Mouse (Mus musculus) ES-E14 (cell line): ENCODE measurements around the gene Grid1. TPM values are rescaled to one million over a fixed set of nuclear protein-coding genes. Genes with fewer than 3 reads are reported as not detected.

Source experiments
- DNase-seq: peaks from one replicate; pipeline ENCODE4 v3.0.0-alpha.2; 2013; ENCODE audit warnings: low read depth, low spot score
- H3K27ac ChIP-seq: 2 replicates; pipeline ENCODE4 v1.5.1; 2012; ENCODE audit warnings: low read depth, mild to moderate bottlenecking, low read length, moderate library complexity, mixed read lengths; ENCODE audit not compliant: poor library complexity, insufficient read depth, severe bottlenecking
- H3K36me3 ChIP-seq: 2 replicates; pipeline ENCODE4 v1.6.1; 2012; ENCODE audit warnings: mild to moderate bottlenecking, low read length, moderate library complexity, mixed read lengths; ENCODE audit not compliant: control insufficient read depth, poor library complexity, insufficient read depth, severe bottlenecking
- H3K4me1 ChIP-seq, 2 experiments: fragments of 150-350 bp in 1 of 2; sonication (generic) in 1 of 2; 2 replicates each; pipeline ENCODE4 v1.6.1; 2012; ENCODE audit warnings: low read length in 2 of 2, mild to moderate bottlenecking in 1 of 2, mixed read lengths in 1 of 2; ENCODE audit not compliant: control insufficient read depth in 2 of 2, insufficient read depth in 2 of 2, poor library complexity in 1 of 2
- H3K4me3 ChIP-seq, 2 experiments: fragments of 150-350 bp in 1 of 2; sonication (generic) in 1 of 2; 2 replicates each; pipeline ENCODE4 v1.5.1; 2012; ENCODE audit warnings: low read length in 2 of 2, low read depth in 1 of 2, mild to moderate bottlenecking in 1 of 2, mixed read lengths in 1 of 2; ENCODE audit not compliant: insufficient read depth in 1 of 2, poor library complexity in 1 of 2, severe bottlenecking in 1 of 2
- H3K9ac ChIP-seq: 2 replicates; pipeline ENCODE4 v1.6.1; 2012; ENCODE audit warnings: low read depth, mild to moderate bottlenecking, low read length, mixed read lengths; ENCODE audit not compliant: poor library complexity, insufficient read depth, severe bottlenecking
- H3K9me3 ChIP-seq: fragments of 150-350 bp; sonication (generic); 2 replicates; pipeline ENCODE4 v1.6.1; 2012; ENCODE audit warnings: low read depth, mild to moderate bottlenecking, low read length; ENCODE audit not compliant: control insufficient read depth, insufficient read depth
- CHD2 ChIP-seq: IDR thresholded peaks from 2 replicates; pipeline ENCODE4 v1.6.1; 2014; ENCODE audit warnings: mild to moderate bottlenecking, low read depth, low read length, inconsistent platforms
- HCFC1 ChIP-seq: IDR thresholded peaks from 2 replicates; pipeline ENCODE4 v1.6.1; 2012; ENCODE audit warnings: low read length, inconsistent platforms, borderline replicate concordance; ENCODE audit not compliant: insufficient read depth
- MAFK ChIP-seq: IDR thresholded peaks from 2 replicates; pipeline ENCODE4 v1.6.1; 2014; ENCODE audit warnings: mild to moderate bottlenecking, low read depth, low read length, inconsistent platforms; ENCODE audit not compliant: insufficient read depth
- ZC3H11A ChIP-seq: IDR thresholded peaks from 2 replicates; pipeline ENCODE4 v1.6.1; 2012; ENCODE audit warnings: low read depth, mild to moderate bottlenecking, inconsistent platforms, low read length, borderline replicate concordance
- ZNF384 ChIP-seq: IDR thresholded peaks from 2 replicates; pipeline ENCODE4 v1.6.1; 2012; ENCODE audit warnings: low read depth, low read length, inconsistent platforms
- in situ Hi-C, 2 experiments: fragments of 600-800 bp; cut with MboI; formaldehyde crosslinking; loops; one replicate each; pipeline ENCODE4 v1.15.1; 2025; ENCODE audit warnings: low sequenced_read_pairs in 2 of 2, inconsistent platforms in 1 of 2; ENCODE audit not compliant: unreplicated experiment in 2 of 2
- total RNA-seq: library from RNA; depleted of rRNA; stranded (reverse); fragments of 300-350 nt; gene quantifications from 2 replicates; pipeline ENCODE4 v1.2.3, GENCODE M21; 2012

The Grid1 gene
- total RNA-seq, 1 experiment = 0.54 TPM

DNA sequence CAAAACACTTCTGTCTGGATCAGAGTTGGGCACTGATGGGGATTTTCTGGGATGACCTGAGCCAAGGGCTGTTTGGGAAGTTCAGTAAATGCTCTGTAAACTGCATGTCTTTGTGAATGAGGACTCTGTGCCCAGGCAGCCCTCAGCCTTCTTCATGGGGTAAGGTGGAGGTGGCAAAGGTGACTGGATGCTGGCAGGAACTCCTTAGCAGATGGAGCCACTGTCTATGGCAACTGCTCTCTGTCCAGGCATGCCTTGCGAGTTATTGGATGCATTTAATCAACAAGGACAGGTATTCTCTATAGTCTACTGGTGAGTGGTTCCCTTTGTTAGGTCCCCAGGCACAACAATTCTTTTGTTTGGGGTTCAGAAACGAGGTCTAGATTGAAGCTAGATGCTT is 85.8 kb downstream of the Grid1 start:
- H3K27ac ChIP-seq = no peak overlapping the region
- no peak overlapping the region for H3K4me3 ChIP-seq
- in situ Hi-C loops = no loop called here
- H3K9ac ChIP-seq = no peak overlapping the region
- H3K4me1 ChIP-seq = no peaks in the 10 kb centered on the region; a peak in 1 of 4 replicates
- no peaks in the 10 kb centered on the region for H3K36me3 ChIP-seq
- no peak for DNase-seq
- TF ChIP-seq MAFK (no peak), ZNF384 (no peak), CHD2 (no peak), HCFC1 (no peak), ZC3H11A (no peak)
- H3K9me3 ChIP-seq = no peaks in the 10 kb centered on the region

DNA sequence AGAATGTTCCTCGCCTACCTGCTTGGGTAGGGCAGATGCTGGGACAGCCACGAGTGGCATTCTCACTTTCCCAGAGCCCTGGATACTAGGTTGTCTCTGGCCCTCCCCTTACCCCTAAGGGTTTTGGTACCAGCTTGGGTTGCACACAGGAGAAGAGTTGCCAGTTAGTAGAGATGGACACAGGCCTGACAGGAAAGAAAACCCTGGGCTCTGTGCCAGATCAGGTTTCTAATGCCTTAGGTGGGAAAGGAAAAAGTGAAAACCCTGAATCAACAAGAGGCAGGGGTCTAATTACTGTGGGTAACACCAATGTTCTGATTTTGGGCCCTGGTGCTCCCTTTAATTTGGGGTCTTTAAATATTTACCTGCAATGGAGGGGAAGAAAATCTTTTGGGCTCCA is 88.5 kb downstream of the Grid1 start:
- no peak for DNase-seq
- no peak overlapping the region for H3K4me3 ChIP-seq
- H3K27ac ChIP-seq = no peak overlapping the region
- H3K36me3 ChIP-seq = no peaks in the 10 kb centered on the region
- TF ChIP-seq MAFK = no peak
- no peak for TF ChIP-seq CHD2
- TF ChIP-seq ZNF384 = no peak
- no peak for TF ChIP-seq ZC3H11A
- TF ChIP-seq HCFC1 = no peak
- in situ Hi-C loops = no loop called here
- no peak overlapping the region for H3K9ac ChIP-seq
- H3K9me3 ChIP-seq = no peaks in the 10 kb centered on the region
- H3K4me1 ChIP-seq = no peaks in the 10 kb centered on the region; a peak in 1 of 4 replicates

DNA sequence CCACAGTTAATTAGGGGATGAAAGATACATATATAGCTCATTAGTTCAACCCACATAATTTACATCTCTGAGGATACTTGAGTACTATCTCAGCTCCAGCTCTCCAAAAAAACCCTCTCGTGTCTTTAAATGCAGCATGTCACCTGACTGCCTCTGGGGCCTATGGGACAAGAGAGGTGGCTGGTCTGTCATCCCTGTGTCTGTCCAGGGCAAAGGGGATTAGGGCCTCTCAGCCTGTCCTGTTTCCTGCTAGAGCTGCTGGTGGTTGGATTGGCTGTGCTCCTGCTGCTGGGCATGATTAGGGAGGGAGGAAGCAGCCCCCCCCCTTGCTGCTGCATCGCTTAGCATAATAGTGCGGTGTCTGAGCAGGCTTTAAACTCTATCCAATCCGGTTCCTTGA is 88.9 kb downstream of the Grid1 start:
- TF ChIP-seq ZC3H11A (no peak), MAFK (no peak)
- Histone ChIP-seq H3K27ac (no peak overlapping the region), H3K4me1 (no peaks in the 10 kb centered on the region; a peak in 1 of 4 replicates), H3K9me3 (no peaks in the 10 kb centered on the region), H3K9ac (no peak overlapping the region), H3K36me3 (no peaks in the 10 kb centered on the region), H3K4me3 (no peak overlapping the region)
- in situ Hi-C loops = no loop called here
- no peak for DNase-seq

DNA sequence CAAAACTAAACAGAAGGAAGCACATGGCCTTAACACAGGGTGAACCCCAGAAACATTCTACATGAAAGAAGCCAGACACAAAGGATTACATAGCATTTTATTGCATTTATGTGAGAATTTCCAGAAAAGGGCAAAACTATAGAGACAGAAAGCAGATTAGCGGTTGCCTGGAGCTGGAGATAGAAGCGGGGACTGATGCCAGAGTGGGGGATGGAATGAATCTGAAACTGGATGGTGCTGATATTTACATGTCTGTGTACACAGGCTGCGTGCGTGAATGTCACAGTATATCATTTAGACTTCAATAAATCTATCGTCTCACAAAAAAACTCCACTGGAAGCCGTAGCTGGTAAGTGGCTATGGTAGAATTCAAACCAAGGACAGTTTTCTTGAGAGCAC is 96.4 kb downstream of the Grid1 start:
- no peak for DNase-seq
- Histone ChIP-seq H3K27ac (no peak overlapping the region), H3K9me3 (no peaks in the 10 kb centered on the region), H3K9ac (no peak overlapping the region), H3K4me1 (peaks cover 0 to 3% of the 10 kb centered on the region in 2 experiments; a peak in 1 of 4 replicates), H3K36me3 (no peaks in the 10 kb centered on the region), H3K4me3 (no peak overlapping the region)
- in situ Hi-C loops = no loop called here
- TF ChIP-seq ZNF384 (no peak), ZC3H11A (no peak), HCFC1 (no peak), MAFK (no peak), CHD2 (no peak)

DNA sequence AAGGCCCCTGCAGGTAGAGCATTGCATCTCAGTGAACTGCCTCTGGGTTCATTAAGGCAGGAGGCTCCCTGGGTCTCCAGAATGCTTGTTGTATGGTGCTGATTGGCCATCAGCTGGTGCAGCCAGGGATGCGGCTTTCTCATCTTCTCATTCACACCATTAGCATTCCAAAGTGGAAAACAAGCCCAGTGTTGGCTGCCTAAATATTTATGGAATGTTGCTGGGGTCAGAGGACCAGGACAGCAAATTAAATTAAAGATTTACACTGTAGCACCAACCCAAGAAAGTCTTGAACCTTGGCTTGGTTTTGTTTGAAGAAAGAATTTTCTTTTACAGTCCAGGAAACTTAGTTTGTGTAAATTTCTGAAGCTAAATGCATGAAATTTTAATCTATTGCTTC is 97.2 kb downstream of the Grid1 start:
- no peaks in the 10 kb centered on the region for H3K9me3 ChIP-seq
- no peak for DNase-seq
- no peak overlapping the region for H3K9ac ChIP-seq
- H3K4me3 ChIP-seq = no peak overlapping the region
- peaks cover 0 to 3% of the 10 kb centered on the region in 2 experiments; a peak in 1 of 4 replicates for H3K4me1 ChIP-seq
- no peak overlapping the region for H3K27ac ChIP-seq
- in situ Hi-C loops = no loop called here
- TF ChIP-seq MAFK (no peak), HCFC1 (no peak), ZNF384 (no peak)
- no peaks in the 10 kb centered on the region for H3K36me3 ChIP-seq
